Mouse (Mus musculus) cerebral cortex, adult 2 months (tissue): Measurements from ENCODE around the gene Olfr495.

Experiments
- WGBS: fragments of 180-500 bp; shearing (Covaris S2); methylation state at CpG from one replicate; pipeline ENCODE4 v1.1.7; 2018; 5-methylcytosine and 5-hydroxymethylcytosine counted together

The Olfr495 gene

GRCm38 (mm10) chr7:108392867-108393266, at the start of gene Olfr495:
Gene Olfr495 (plus strand): TSS chr7:108393167.
- 67% methylated on average over 1 of the region's 1 CpGs for WGBS

DNA sequence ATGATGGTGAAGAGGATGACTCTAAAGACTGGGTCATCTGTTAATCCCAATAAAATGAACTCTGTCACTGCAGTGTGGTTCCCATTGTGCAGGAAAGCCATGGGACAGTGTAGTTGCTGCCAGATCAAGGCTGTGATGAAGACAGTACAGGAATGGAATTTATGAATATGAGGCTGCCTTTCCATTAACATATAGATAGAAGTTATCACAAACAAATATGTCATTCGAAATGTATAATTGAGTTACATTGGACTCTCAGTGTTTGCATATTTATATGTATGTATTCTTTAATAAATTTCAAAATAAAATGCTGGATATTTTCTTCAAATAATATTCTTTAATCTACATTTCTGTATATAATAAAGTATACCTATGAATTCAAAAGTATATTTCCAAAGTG, 46.1 kb upstream of the Olfr495 start, which contains the start of gene Olfr493:
Gene Olfr493, minus strand, starts transcription at position 101 of the 400 bp plus-strand sequence.
- 60% methylated on average over 1 of the region's 1 CpGs for WGBS

DNA sequence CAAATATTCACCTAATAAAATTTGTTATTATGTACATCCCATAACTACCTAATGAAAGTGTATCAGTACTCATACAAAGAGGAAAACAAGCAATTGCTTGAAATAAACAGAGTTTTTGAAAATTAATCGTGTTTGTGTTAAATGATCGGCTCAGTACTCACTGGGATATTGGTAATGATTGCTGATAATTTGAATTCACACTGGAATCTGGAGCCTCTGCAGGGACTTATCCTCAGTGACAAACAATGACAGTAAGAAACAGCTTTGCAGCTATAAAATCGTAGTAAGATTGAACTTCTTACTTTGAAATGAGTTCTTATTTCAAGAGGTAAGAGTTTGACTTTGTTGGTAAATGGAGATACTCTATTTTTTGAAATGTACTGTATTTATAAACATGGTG, 27.9 kb upstream of the Olfr495 start, which contains the start of gene Olfr494:
Gene Olfr494, plus strand, starts transcription at position 301 of the 400 bp plus-strand sequence.
- WGBS = 76% methylated on average over 3 of the region's 3 CpGs

DNA sequence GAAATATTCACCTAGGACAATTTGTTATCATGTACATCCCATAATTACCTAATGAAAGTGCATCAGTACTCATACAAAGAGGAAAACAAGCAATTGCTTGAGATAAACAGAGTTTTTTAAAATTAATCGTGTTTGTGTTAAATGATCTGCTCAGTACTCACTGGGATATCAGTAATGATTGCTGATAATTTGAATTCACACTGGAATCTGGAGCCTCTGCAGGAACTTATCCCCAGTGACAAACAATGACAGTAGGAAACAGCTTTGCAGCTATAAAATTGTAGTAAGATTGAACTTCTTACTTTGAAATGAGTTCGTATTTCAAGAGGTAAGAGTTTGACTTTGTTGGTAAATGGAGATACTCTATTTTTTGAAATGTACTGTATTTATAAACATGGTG, 27.2 kb downstream of the Olfr495 start, which contains the start of gene Olfr497:
Gene Olfr497, plus strand, starts transcription at position 301 of the 400 bp plus-strand sequence.
- 81% methylated on average over 2 of the region's 2 CpGs for WGBS
